Mouse (Mus musculus) olfactory bulb, adult 2 months (tissue): ENCODE measurements around the gene Slc32a1.

Experiments used
- CTCF ChIP-seq: fragments of 200-500 bp; IDR thresholded peaks from 2 replicates; pipeline ENCODE4 v1.5.1; 2012; ENCODE audit warnings: low read depth, mild to moderate bottlenecking, low read length, moderate library complexity; ENCODE audit not compliant: insufficient read depth
- POLR2A ChIP-seq: fragments of 200-500 bp; IDR thresholded peaks from 2 replicates; pipeline ENCODE4 v1.6.1; 2012; ENCODE audit warnings: mild to moderate bottlenecking, low read depth, low read length, moderate library complexity; ENCODE audit not compliant: insufficient read depth

DNA sequence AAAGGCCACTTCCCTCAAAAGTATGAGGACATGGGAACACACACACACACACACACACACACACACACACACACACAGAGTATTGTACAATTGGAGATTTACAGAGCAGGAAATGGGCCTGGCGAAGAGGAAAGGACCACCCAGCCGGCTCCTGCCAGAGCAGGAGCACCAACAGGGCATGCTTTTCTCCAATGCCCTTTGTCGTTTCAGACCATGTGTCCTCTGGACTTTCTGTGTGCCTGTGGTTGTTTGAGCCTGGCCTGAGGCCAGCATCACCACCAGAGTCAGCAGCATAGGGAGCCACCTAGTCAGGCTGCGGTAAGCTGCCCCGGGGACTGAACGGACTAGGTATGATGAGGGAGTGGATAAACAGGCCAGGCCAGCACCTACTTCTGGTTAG, 48.3 kb downstream of the Slc32a1 start:
- no peak for TF ChIP-seq CTCF
- no peak for TF ChIP-seq POLR2A
